Mouse (Mus musculus): Measurements from ENCODE around the gene Txnl4b. TPM values are rescaled to one million over a fixed set of nuclear protein-coding genes. Genes with fewer than 3 reads are reported as not detected.

The Txnl4b gene
- 7.5 TPM for polyA plus RNA-seq (2017; shearing (Covaris generic))

GRCm38 (mm10) chr8:109565498-109566333 is at the start of gene Txnl4b, which contains the start of gene Dhx38:
Gene Txnl4b (plus strand): TSS chr8:109565892.
Gene Dhx38 (minus strand): TSS chr8:109565861.

GRCm38 (mm10) chr8:109578900-109579301 is 13.2 kb downstream of the Txnl4b start, which contains the start of gene Hp:
Gene Hp (minus strand): TSS chr8:109579172.

GRCm38 (mm10) chr8:109608271-109609152 is 42.8 kb downstream of the Txnl4b start, which contains the start of gene Dhodh:
Gene Dhodh (minus strand): TSS chr8:109608673.

GRCm38 (mm10) chr8:109614243-109615210 is 48.8 kb downstream of the Txnl4b start, which contains the start of gene Pkd1l3:
Gene Pkd1l3 (plus strand): TSS chr8:109614517.

Other genes with a start within 250 kb of the Txnl4b start
- gene Pmfbp1, start 71.9 kb upstream of the Txnl4b start, polyA plus RNA-seq (2017; shearing (Covaris generic)) = not detected
- 38.8 TPM for gene Dhx38, start within 50 bp of the Txnl4b start, polyA plus RNA-seq (2017; shearing (Covaris generic))
- gene Hp, start 13.3 kb downstream of the Txnl4b start, polyA plus RNA-seq (2017; shearing (Covaris generic)) = not detected
- 38.2 TPM for gene Dhodh, start 42.8 kb downstream of the Txnl4b start, polyA plus RNA-seq (2017; shearing (Covaris generic))
- gene Pkd1l3, start 48.6 kb downstream of the Txnl4b start, polyA plus RNA-seq (2017; shearing (Covaris generic)) = 1.9 TPM
- gene Ist1, start 127.4 kb downstream of the Txnl4b start, polyA plus RNA-seq (2017; shearing (Covaris generic)) = 175 TPM
- gene Zfp821, start 139.7 kb downstream of the Txnl4b start, polyA plus RNA-seq (2017; shearing (Covaris generic)) = 6.7 TPM
- gene Atxn1l, start 171.8 kb downstream of the Txnl4b start, polyA plus RNA-seq (2017; shearing (Covaris generic)) = 2.2 TPM
- 73.3 TPM for gene Ap1g1, start 212.7 kb downstream of the Txnl4b start, polyA plus RNA-seq (2017; shearing (Covaris generic))